Mouse (Mus musculus) left cerebral cortex, adult 8-10 months (tissue): ENCODE results near the gene Tbcd. TPM values are rescaled to one million over a fixed set of nuclear protein-coding genes. Genes with fewer than 3 reads are reported as not detected.

Experiments
- DNase-seq, 2 experiments: peaks; one replicate each; pipeline ENCODE4 v3.0.0; 2022; ENCODE audit warnings: low spot score in 2 of 2
- total RNA-seq, 4 experiments: library from RNA; stranded (reverse); gene quantifications; 2 replicates each; pipeline ENCODE4 v1.2.4; 2022

Tbcd gene
- total RNA-seq = 10 to 100 TPM; 39.7 to 45.1 (median 40.9) TPM

DNA sequence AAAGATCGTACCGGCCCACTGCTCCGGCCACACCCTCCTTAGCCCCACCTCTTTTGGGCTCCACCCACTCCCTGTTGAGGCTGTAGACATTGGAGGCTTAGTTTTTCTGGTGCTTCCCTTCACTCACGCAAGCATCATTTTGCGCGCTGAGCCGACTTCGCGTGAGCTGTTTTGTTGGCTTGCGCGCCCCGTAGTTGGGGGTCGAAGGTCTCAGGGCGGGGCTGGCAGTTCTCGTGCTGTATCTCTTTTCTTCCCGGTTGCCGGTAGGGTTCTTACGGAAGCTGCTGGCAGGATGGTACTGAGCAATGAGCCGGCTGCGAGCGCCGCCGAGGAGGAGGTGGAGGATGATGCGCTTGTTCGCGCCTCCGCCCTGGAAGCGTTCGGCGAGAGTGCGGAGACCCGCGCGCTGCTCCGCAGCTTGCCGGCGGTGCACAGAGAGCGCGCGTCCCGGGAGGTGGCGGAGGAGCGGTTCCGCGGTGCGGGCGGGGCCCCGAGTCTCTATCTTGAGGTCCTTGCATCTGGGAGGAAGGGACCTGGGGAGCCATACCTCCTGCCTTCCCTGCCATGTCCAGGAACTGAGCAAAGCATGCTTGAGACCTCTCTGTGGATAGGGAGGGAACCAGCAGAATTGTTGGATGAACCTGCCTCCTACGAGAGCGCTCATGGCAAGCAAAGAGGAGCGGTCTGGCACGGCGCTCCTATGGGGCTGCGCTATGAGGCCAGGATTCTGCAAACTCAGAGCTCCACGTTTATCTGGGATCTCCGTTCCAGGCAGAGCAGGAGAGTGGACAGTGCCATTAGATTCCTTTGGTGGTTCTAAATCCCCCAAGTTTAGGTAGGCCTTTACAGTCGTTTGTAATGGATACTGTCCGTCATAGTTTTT lies at the start of gene Tbcd:
Gene Tbcd, plus strand, starts transcription at position 197 of the 883 bp plus-strand sequence.
- peak; percentile 94 to 99 for DNase-seq

- peak; percentile 26 to 68 for DNase-seq
Measured at GRCm38 (mm10) chr11:121407366-121408155, 44.2 kb upstream of the Tbcd start.

GRCm38 (mm10) chr11:121414762-121415161 lies 37.0 kb upstream of the Tbcd start:
- DNase-seq = no peak

DNA sequence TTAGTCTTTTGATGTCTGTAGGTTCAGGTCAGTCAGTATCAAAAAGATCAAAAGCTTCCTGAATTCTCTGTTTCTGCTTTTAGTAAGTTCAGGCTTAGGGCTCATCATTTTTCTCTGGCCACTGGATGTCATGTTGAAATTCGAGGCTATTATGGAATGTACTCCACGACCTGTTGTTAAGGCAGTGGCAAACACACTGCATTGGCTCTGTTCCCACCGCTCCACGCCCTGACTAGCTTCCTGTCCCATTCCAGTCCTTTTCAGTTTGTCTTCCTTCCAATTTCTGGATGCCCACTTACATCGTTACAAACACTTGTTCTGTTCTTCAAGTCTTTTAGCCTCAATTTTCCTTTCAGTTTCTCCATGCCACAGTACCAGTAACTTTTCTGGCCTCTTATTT lies 36.4 kb upstream of the Tbcd start:
- DNase-seq = no peak

DNA sequence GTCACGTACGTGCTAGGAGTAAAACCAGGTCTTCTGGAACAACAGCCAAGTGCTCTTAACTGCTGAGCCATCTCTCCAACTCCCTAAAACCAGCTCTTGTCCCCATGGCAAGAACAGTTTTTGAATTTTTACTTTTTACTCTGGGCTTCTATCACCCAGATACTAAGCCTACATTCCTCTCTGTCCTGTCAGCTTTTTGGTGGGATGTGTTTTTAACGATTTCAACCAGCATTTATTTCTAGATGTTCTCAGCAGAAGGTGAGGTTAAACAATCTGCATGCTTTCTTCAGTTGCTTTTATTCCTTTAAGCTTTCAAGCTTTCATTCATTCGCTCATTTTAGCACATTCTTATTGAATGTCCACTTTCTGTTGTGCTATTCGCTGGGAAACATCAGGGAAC lies 33.8 kb upstream of the Tbcd start:
- DNase-seq = no peak

- peak in 1 of 2 experiments; percentile 46 for DNase-seq
Measured at GRCm38 (mm10) chr11:121418932-121419331, 32.8 kb upstream of the Tbcd start.

- no peak for DNase-seq
Measured at GRCm38 (mm10) chr11:121420379-121420778, 31.4 kb upstream of the Tbcd start.

DNA sequence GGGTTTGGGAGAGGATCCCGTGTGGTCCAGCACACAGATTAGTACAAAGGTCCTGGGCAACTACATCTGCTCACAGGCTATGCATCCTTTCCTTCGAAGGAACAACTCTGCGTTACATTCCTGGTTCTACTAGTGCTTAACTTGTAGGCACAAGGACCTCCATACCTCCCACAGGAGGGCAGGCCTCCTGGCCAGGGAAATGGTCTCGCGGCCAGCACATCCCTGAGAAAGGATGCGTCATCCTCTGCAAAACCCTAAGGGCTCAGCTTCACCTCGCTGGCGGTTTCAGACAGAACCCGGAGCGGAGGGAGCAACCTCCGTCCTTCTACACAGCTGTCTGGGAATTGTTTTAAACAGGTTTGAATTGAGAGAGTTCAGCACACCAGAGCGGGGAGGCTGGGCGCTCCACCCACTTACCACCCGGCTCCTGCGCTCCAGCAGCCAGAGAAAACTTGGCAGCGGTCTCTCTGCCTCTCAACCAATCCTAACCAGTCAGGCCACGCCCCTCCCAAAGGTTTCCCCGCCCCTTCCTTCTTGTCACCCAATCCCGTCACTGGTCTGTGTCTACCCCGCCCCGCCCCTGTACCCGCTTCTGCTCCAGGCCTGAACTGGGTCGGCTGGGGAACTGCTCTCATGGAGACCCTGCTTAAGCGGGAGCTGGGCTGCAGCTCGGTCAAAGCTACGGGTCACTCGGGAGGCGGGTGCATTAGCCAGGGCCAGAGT lies 30.8 kb upstream of the Tbcd start, which contains the start of gene Fn3krp:
Gene Fn3krp, plus strand, starts transcription at position 572 of the 723 bp plus-strand sequence.
- peak; percentile 95 to 99 for DNase-seq

GRCm38 (mm10) chr11:121421553-121422173 lies 30.1 kb upstream of the Tbcd start:
- DNase-seq = no peak

- no peak for DNase-seq
Measured at GRCm38 (mm10) chr11:121433397-121433796, 18.4 kb upstream of the Tbcd start.

- DNase-seq = peak; percentile 89 to 97
Measured at GRCm38 (mm10) chr11:121434156-121435155, 17.3 kb upstream of the Tbcd start, which contains the start of gene Fn3k. Gene Fn3k, plus strand, starts transcription at chr11:121434913.

DNA sequence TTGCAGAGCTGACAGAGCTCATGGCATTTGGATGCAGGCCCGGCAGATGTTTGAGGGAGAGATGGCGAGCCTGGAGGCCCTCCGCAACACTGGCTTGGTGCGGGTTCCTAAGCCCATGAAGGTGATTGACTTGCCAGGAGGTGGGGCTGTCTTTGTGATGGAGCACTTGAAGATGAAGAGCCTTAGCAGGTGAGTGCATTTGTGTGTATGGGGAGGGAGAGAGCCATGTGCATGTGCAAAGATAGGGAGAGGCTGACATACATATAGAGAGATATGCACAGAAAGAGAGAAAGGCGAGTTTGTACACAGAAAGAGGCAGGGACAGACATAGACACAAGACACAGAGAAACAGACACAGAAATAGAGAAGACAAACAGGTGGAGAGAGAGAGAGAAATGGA lies 14.5 kb upstream of the Tbcd start:
- no peak for DNase-seq

GRCm38 (mm10) chr11:121439686-121440292 lies 12.0 kb upstream of the Tbcd start:
- no peak for DNase-seq

GRCm38 (mm10) chr11:121441653-121442052 lies 10.1 kb upstream of the Tbcd start:
- no peak for DNase-seq

GRCm38 (mm10) chr11:121442076-121442475 lies 9.7 kb upstream of the Tbcd start:
- DNase-seq = no peak

GRCm38 (mm10) chr11:121451216-121451726 lies 478 bp upstream of the Tbcd start:
- no peak for DNase-seq

DNA sequence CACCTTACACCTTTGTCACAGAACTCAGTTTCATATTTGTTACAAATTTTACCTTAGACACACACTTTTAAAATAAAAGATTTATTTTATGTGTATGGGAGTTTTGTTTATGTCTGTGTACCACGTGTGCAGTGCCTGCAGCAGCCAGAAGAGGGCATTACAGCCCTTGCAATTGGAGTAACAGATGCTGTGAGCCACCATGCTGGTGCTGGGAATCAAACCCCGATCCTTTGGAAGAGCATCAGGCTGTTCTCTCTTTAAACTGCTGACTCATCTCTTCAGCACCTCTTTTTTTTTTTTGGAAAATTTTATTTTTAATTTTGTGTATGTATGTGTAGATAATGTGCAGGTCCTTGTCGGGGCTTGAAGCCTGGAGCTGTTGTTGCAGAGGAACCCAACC lies 6.1 kb downstream of the Tbcd start:
- DNase-seq = no peak

- no peak for DNase-seq
Measured at GRCm38 (mm10) chr11:121467408-121467807, 15.7 kb downstream of the Tbcd start.

DNA sequence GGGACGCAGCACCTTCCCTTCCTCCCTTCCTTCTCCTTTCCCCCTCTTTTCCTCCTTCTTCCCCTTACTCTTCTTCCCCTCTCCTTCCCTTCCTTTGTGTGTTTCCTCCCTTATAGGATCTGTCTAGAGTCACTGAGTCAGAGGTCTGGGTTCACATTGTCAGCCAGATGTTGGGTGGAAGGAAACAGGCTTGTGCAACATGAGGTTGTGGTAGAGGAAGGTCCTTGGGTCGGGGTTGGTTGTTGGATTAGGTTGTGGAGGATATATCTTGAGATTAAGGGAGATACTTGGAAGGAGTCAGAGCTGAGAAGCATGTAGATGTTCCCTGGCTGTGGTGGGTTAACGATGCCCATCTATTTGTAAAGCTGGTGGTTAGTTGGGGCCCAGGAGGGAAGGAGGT lies 23.1 kb downstream of the Tbcd start:
- DNase-seq = no peak
